Mouse (Mus musculus) hindbrain, embryonic 12.5 days (tissue): ENCODE data around the gene Scarb1. TPM values are rescaled to one million over a fixed set of nuclear protein-coding genes. Genes with fewer than 3 reads are reported as not detected.
A peak's percentile ranks its signal among the peaks of the same experiment; 100 is the strongest.

Source experiments
- ATAC-seq: fragments of 200-750 bp; cut with Nextera tagmentation; 2 replicates; pipeline ENCODE4 v1.8.0; 2017; ENCODE audit warnings: moderate TSS enrichment; ENCODE audit not compliant: low FRiP score
- H3K27ac ChIP-seq: fragments of 300-500 bp; sonication (generic); 2 replicates; pipeline ENCODE4 v1.5.1; 2016; ENCODE audit warnings: mild to moderate bottlenecking
- H3K27me3 ChIP-seq: fragments of 300-500 bp; sonication (generic); 2 replicates; pipeline ENCODE4 v1.6.1; 2016; ENCODE audit warnings: mild to moderate bottlenecking
- H3K36me3 ChIP-seq: fragments of 300-500 bp; sonication (generic); 2 replicates; pipeline ENCODE4 v1.6.1; 2016; ENCODE audit warnings: mild to moderate bottlenecking
- H3K4me1 ChIP-seq: fragments of 300-500 bp; sonication (generic); 2 replicates; pipeline ENCODE4 v1.6.1; 2016
- H3K4me2 ChIP-seq: fragments of 300-500 bp; sonication (generic); replicated peaks from 2 replicates; pipeline ENCODE4 v1.6.1; 2016; ENCODE audit warnings: mild to moderate bottlenecking
- H3K4me3 ChIP-seq: fragments of 300-500 bp; sonication (generic); 2 replicates; pipeline ENCODE4 v1.5.1; 2016; ENCODE audit warnings: mild to moderate bottlenecking
- H3K9ac ChIP-seq: fragments of 300-500 bp; sonication (generic); 2 replicates; pipeline ENCODE4 v1.6.1; 2016; ENCODE audit warnings: mild to moderate bottlenecking, moderate library complexity
- H3K9me3 ChIP-seq: fragments of 300-500 bp; sonication (generic); replicated peaks from 2 replicates; pipeline ENCODE4 v1.6.1; 2016; ENCODE audit warnings: mild to moderate bottlenecking
- WGBS: fragments of 180-500 bp; shearing (Covaris S2); methylation state at CpG from one replicate; pipeline ENCODE4 v1.1.7; 2016; 5-methylcytosine and 5-hydroxymethylcytosine counted together
- polyA plus RNA-seq: library from polyadenylated mRNA; unstranded; fragments of >200 nt; fragmentation: Nextera tagmentation; extraction: Ambion mirVana; gene quantifications from 2 replicates; pipeline ENCODE4 v1.2.1, GENCODE M21; 2016

The Scarb1 gene
- polyA plus RNA-seq, 1 experiment from 2014 or later, result 28.6 TPM

DNA sequence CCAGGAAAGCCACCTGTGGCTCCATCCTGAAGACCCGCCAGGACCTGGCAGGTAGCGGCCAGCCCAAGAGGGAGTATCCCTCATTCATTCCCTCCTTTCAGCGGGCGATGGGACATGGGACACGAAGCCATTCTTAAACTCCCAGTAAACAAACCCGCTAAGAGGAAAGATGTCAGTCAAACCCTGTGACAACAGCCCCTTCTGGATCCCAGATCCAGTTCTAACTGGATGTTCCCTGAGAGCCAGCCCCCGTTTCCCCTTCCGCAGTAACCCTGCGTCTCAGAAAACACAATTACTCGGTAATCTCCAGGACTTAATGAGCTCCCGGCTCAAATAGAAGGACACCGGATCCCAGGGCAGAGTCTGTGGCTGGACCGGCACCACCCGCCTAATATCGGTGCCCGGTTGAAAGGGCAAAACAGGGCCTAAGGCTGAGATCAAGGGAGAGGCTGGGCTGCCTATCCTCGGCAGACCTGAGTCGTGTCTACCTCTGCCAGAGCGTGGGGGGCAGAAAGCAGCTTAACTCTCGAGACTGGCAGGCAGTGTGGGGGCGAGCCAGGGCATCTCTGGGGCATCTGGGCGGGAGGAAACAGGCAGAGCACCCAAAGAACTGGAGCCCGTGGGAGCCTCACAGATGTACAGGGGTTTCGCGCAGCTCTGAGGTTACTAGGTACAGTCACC is 903 bp downstream of the Scarb1 start:
- Histone ChIP-seq H3K4me2 (peak overlapping the region; percentile 86), H3K27ac (no peak overlapping the region), H3K36me3 (no peaks in the 10 kb centered on the region), H3K9me3 (no peaks in the 10 kb centered on the region), H3K4me1 (peaks cover 27% of the 10 kb centered on the region), H3K27me3 (peaks cover 8% of the 10 kb centered on the region), H3K4me3 (peak overlapping the region; percentile 53), H3K9ac (peak overlapping the region; percentile 66)
- peak; percentile 35 for ATAC-seq
- WGBS, result 1% methylated on average over 25 of the region's 25 CpGs

DNA sequence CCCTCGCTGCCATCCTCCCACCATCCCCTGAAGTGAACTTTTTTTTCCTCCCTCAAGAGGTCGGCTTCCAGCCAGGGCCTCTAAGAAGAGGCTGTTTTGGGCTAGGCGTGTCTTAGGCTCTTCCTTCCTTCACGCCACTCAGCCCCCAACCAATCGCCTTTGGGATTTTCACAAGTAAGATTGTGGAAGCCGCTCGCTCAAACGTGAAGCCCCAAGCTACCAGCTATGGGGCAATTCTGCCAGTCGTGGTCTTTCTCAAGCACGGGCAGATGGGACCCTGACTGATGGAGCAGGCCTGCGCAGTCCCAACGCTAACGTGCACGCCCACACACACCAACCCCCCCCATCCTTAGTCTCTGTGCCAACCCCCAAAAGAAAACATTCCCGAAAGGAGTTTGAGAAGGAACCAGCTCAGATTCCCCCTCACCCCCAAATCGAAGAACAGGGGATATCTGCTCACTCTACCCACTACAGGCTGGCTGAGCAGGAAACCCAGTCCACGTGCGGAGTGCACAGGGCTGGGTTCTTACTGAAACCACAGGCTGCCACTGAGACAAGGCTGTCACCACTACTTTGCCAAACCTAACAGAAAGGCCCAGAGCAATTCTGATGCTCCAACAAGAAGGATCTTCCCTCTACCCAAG is 1.7 kb downstream of the Scarb1 start:
- H3K4me2 ChIP-seq, result peak overlapping the region; percentile 86
- H3K4me1 ChIP-seq, result peaks cover 27% of the 10 kb centered on the region
- no peak for ATAC-seq
- WGBS, result 3% methylated on average over 18 of the region's 18 CpGs
- H3K27me3 ChIP-seq, result peaks cover 8% of the 10 kb centered on the region
- peak overlapping the region; percentile 66; the same call in 1 of the 2 replicates for H3K9ac ChIP-seq
- 0 out of 2 replicates have a peak overlapping the region, but pooled peaks have one; percentile 30 for H3K27ac ChIP-seq
- no peaks in the 10 kb centered on the region for H3K36me3 ChIP-seq
- H3K9me3 ChIP-seq, result no peaks in the 10 kb centered on the region
- peak overlapping the region; percentile 53 for H3K4me3 ChIP-seq

GRCm38 (mm10) chr5:125337526-125337925 is 3.4 kb downstream of the Scarb1 start:
- Histone ChIP-seq H3K27me3 (peaks cover 8% of the 10 kb centered on the region), H3K36me3 (no peaks in the 10 kb centered on the region), H3K4me1 (peaks cover 27% of the 10 kb centered on the region), H3K27ac (no peak overlapping the region), H3K9ac (no peak overlapping the region), H3K4me2 (no peak overlapping the region), H3K9me3 (no peaks in the 10 kb centered on the region), H3K4me3 (no peak overlapping the region)
- WGBS, result 76% methylated on average over 7 of the region's 7 CpGs
- no peak for ATAC-seq

DNA sequence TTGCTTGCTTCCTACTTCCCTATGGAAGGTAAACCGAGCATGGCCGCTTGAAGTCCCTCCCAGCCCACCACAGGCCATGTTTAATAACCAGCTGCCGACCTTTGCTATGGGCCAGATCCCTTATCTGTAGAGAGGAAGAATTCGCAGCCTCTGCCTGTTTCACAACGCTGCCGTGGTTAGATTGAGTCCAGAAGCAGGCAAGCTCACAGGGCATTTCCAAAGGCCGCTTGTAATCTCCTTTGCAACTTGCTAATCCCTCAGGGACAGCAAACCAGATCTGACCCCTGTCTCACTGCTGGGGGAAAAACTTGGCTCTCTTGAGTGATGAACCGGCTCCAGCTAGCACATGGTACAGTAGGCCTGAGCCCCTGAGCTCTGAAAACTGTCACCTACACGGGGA is 3.9 kb downstream of the Scarb1 start:
- Histone ChIP-seq H3K4me3 (no peak overlapping the region), H3K4me1 (peaks cover 27% of the 10 kb centered on the region), H3K9me3 (no peaks in the 10 kb centered on the region), H3K27me3 (peaks cover 8% of the 10 kb centered on the region), H3K4me2 (no peak overlapping the region), H3K9ac (no peak overlapping the region), H3K27ac (no peak overlapping the region), H3K36me3 (no peaks in the 10 kb centered on the region)
- WGBS, result 64% methylated on average over 9 of the region's 9 CpGs
- ATAC-seq, result no peak

DNA sequence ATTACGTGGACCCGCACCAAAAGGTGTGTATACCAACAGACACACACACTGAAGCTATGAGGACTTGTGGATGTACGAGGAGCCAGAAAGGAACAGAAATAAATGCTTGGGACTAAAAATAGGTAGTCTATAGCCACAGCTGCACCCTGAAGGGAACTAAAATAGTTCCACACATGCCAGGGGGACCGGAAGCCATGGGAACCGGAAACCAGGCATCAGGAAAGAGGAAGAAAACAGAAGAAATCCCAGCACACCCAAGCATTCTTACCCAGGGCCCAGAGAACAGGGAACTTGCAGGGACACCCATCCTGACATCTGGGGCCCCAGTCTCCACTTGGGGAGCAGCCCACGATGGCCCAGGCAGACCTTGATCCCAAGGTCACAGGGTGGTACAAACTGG is 7.9 kb downstream of the Scarb1 start:
- Histone ChIP-seq H3K27ac (no peak overlapping the region), H3K4me3 (no peak overlapping the region), H3K36me3 (no peaks in the 10 kb centered on the region), H3K9ac (no peak overlapping the region), H3K9me3 (no peaks in the 10 kb centered on the region), H3K4me1 (0 out of 2 replicates have a peak, but pooled peaks cover 2% of the 10 kb centered on the region), H3K27me3 (no peaks in the 10 kb centered on the region), H3K4me2 (no peak overlapping the region)
- WGBS, result 90% methylated on average over 6 of the region's 6 CpGs
- no peak for ATAC-seq

DNA sequence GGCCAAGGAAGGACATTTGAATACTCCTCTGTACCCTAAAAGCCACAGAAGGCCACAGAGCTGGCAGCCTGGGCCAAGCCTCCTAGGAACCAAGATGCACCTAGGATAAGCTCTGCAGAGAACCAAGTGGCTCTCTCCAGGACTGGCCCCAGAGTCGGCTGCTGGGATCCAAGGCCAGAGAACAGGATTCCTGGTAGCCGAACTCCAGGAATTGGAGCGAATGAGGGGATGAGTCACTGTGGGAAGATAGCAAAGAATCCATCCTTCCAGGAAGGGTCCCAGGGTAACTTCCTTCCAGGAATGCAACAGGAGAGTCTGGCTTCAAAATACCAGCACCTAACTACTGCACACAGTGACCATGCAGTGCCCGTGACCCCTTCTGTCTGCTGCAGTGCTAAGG is 8.6 kb downstream of the Scarb1 start:
- H3K9ac ChIP-seq, result no peak overlapping the region
- H3K9me3 ChIP-seq, result no peaks in the 10 kb centered on the region
- no peak for ATAC-seq
- no peak overlapping the region for H3K27ac ChIP-seq
- H3K27me3 ChIP-seq, result no peaks in the 10 kb centered on the region
- 0 out of 2 replicates have a peak, but pooled peaks cover 5% of the 10 kb centered on the region for H3K4me1 ChIP-seq
- no peak overlapping the region for H3K4me3 ChIP-seq
- H3K4me2 ChIP-seq, result no peak overlapping the region
- 85% methylated on average over 4 of the region's 4 CpGs for WGBS
- H3K36me3 ChIP-seq, result no peaks in the 10 kb centered on the region

DNA sequence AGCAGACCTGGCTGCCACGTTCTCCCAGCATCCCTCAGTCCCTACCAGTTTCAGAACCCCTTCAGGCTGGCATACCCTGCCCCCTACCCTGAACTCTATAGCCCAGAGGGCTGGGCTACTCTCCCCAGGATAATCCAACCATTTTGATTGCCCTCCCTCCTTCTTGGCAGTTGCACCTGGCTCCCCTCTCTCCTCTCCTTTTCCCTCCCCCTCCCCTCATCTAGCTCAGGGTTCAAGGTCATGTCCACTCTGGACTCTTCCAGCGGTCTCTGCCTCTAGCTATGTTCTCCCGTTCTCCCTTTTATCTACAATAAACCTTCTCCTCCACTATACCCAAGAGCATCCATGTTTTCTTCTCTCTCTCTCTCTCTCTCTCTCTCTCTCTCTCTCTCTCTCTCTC is 9.1 kb downstream of the Scarb1 start:
- Histone ChIP-seq H3K9ac (no peak overlapping the region), H3K4me3 (no peak overlapping the region), H3K4me1 (0 out of 2 replicates have a peak, but pooled peaks cover 3% of the 10 kb centered on the region), H3K36me3 (no peaks in the 10 kb centered on the region), H3K9me3 (no peaks in the 10 kb centered on the region), H3K4me2 (no peak overlapping the region), H3K27ac (no peak overlapping the region), H3K27me3 (no peaks in the 10 kb centered on the region)
- WGBS, result 52% methylated on average over 3 of the region's 3 CpGs
- ATAC-seq, result no peak

GRCm38 (mm10) chr5:125331094-125331493 is 9.8 kb downstream of the Scarb1 start:
- H3K9ac ChIP-seq, result no peak overlapping the region
- H3K4me3 ChIP-seq, result no peak overlapping the region
- WGBS, result 34% methylated on average over 3 of the region's 3 CpGs
- H3K9me3 ChIP-seq, result no peaks in the 10 kb centered on the region
- no peak overlapping the region for H3K27ac ChIP-seq
- H3K4me1 ChIP-seq, result 0 out of 2 replicates have a peak, but pooled peaks cover 3% of the 10 kb centered on the region
- H3K36me3 ChIP-seq, result no peaks in the 10 kb centered on the region
- H3K27me3 ChIP-seq, result no peaks in the 10 kb centered on the region
- no peak overlapping the region for H3K4me2 ChIP-seq
- ATAC-seq, result no peak

DNA sequence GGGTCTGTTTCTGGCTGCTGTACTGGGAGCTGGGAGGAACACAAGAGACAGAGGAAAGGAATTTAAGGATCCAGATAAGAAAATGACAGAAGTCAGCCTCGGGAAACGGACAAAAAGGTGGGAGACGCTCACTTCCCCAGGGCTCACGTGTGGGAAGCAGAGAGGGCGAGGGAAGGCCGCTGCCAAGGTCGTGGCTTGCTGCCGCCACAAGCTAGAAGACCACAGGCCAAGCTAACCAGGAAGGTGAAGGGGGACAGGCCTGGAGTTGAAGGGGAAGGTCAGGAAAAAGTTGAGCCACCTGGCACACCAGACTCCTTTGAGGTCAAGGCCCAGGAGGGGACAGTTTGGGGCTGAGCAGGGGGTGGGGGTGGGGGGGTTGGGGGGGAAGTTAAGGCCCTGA is 10.2 kb downstream of the Scarb1 start:
- H3K9me3 ChIP-seq, result no peaks in the 10 kb centered on the region
- no peak for ATAC-seq

GRCm38 (mm10) chr5:125330191-125330590 is 10.7 kb downstream of the Scarb1 start:
- H3K9me3 ChIP-seq, result no peaks in the 10 kb centered on the region
- no peak overlapping the region for H3K4me3 ChIP-seq
- 0 out of 2 replicates have a peak, but pooled peaks cover 3% of the 10 kb centered on the region for H3K4me1 ChIP-seq
- no peak overlapping the region for H3K9ac ChIP-seq
- no peak overlapping the region for H3K27ac ChIP-seq
- 77% methylated on average over 9 of the region's 9 CpGs for WGBS
- H3K4me2 ChIP-seq, result no peak overlapping the region
- ATAC-seq, result no peak
- H3K36me3 ChIP-seq, result no peaks in the 10 kb centered on the region
- no peaks in the 10 kb centered on the region for H3K27me3 ChIP-seq

More for the DNA sequence above, 10.2 kb downstream of the Scarb1 start:
- Histone ChIP-seq H3K9ac (no peak overlapping the region), H3K27ac (no peak overlapping the region), H3K4me1 (0 out of 2 replicates have a peak, but pooled peaks cover 3% of the 10 kb centered on the region), H3K4me3 (no peak overlapping the region), H3K27me3 (no peaks in the 10 kb centered on the region), H3K36me3 (no peaks in the 10 kb centered on the region), H3K4me2 (no peak overlapping the region)
- WGBS, result 71% methylated on average over 8 of the region's 8 CpGs

- H3K9me3 ChIP-seq, result no peaks in the 10 kb centered on the region
- 56% methylated on average over 18 of the region's 18 CpGs for WGBS
- no peaks in the 10 kb centered on the region for H3K36me3 ChIP-seq
- H3K27me3 ChIP-seq, result no peaks in the 10 kb centered on the region
- peaks cover 9% of the 10 kb centered on the region; the same call in 1 of the 2 replicates for H3K4me1 ChIP-seq
- no peak overlapping the region; the same call in 1 of the 2 replicates for H3K27ac ChIP-seq
- ATAC-seq, result peak; percentile 86
- H3K4me3 ChIP-seq, result peak overlapping the region; percentile 32
- no peak overlapping the region for H3K9ac ChIP-seq
- peak overlapping the region; percentile 52 for H3K4me2 ChIP-seq
These were observed 13.1 kb downstream of the Scarb1 start for GRCm38 (mm10) chr5:125327596-125328385.

GRCm38 (mm10) chr5:125326351-125326750 is 14.5 kb downstream of the Scarb1 start:
- Histone ChIP-seq H3K9me3 (no peaks in the 10 kb centered on the region), H3K27me3 (no peaks in the 10 kb centered on the region), H3K4me1 (peaks cover 9% of the 10 kb centered on the region; the same call in 1 of the 2 replicates), H3K36me3 (no peaks in the 10 kb centered on the region), H3K27ac (no peak overlapping the region), H3K4me3 (no peak overlapping the region), H3K4me2 (no peak overlapping the region), H3K9ac (no peak overlapping the region)
- 87% methylated on average over 8 of the region's 8 CpGs for WGBS
- no peak for ATAC-seq
